Mouse (Mus musculus): Measurements from ENCODE around the gene 4930579F01Rik.

GRCm38 (mm10) chr3:138142052-138142732 lies 51.4 kb downstream of the 4930579F01Rik start:
- TF ChIP-seq CTCF (IDR thresholded peaks at IDR 0.05; ENCODE audit: low read depth): no peak
- TF ChIP-seq EP300 (IDR thresholded peaks at IDR 0.05; ENCODE audit: low read depth): peak; percentile 0; the same call in 1 of the 2 replicates
